Mouse (Mus musculus) liver, embryonic 13.5 days (tissue): Measurements from ENCODE around the gene Atl2. TPM values are rescaled to one million over a fixed set of nuclear protein-coding genes. Genes with fewer than 3 reads are reported as not detected.

Experiments
- ATAC-seq: fragments of 200-750 bp; cut with Nextera tagmentation; 2 replicates; pipeline ENCODE4 v1.8.0; 2017; ENCODE audit warnings: low read depth, mild to moderate bottlenecking, moderate number of reproducible peaks, moderate library complexity
- DNase-seq: peaks from one replicate; pipeline ENCODE4 v3.0.0; 2022
- H3K27ac ChIP-seq: fragments of 300-500 bp; sonication (generic); 2 replicates; pipeline ENCODE4 v1.5.1; 2015; ENCODE audit warnings: moderate library complexity, mild to moderate bottlenecking, inconsistent platforms
- H3K27me3 ChIP-seq: fragments of 300-500 bp; sonication (generic); 2 replicates; pipeline ENCODE4 v1.6.1; 2015; ENCODE audit warnings: mild to moderate bottlenecking, inconsistent platforms
- H3K36me3 ChIP-seq: fragments of 300-500 bp; sonication (generic); 2 replicates; pipeline ENCODE4 v1.6.1; 2015; ENCODE audit warnings: mild to moderate bottlenecking, inconsistent platforms
- H3K4me1 ChIP-seq: fragments of 300-500 bp; sonication (generic); replicated peaks from 2 replicates; pipeline ENCODE4 v1.6.1; 2015; ENCODE audit warnings: inconsistent platforms
- H3K4me2 ChIP-seq: fragments of 300-500 bp; sonication (generic); 2 replicates; pipeline ENCODE4 v1.6.1; 2015; ENCODE audit warnings: inconsistent platforms, mild to moderate bottlenecking, moderate library complexity
- H3K4me3 ChIP-seq: fragments of 300-500 bp; sonication (generic); replicated peaks from 2 replicates; pipeline ENCODE4 v1.5.1; 2015; ENCODE audit warnings: mild to moderate bottlenecking, inconsistent platforms
- H3K9ac ChIP-seq: fragments of 300-500 bp; sonication (generic); 2 replicates; pipeline ENCODE4 v1.6.1; 2015; ENCODE audit warnings: mild to moderate bottlenecking, inconsistent platforms
- H3K9me3 ChIP-seq: fragments of 300-500 bp; sonication (generic); replicated peaks from 2 replicates; pipeline ENCODE4 v1.6.1; 2016; ENCODE audit warnings: inconsistent platforms
- WGBS: fragments of 180-500 bp; shearing (Covaris S2); methylation state at CpG from one replicate; pipeline ENCODE4 v1.1.7; 2015; ENCODE audit not compliant: insufficient replicate concordance; 5-methylcytosine and 5-hydroxymethylcytosine counted together
- polyA plus RNA-seq: library from polyadenylated mRNA; unstranded; fragments of >200 nt; fragmentation: Nextera tagmentation; extraction: Ambion mirVana; gene quantifications from 2 replicates; pipeline ENCODE4 v1.2.1, GENCODE M21; 2015

The Atl2 gene
- polyA plus RNA-seq, 1 experiment from 2014 or later: 31.7 TPM

- Histone ChIP-seq H3K27me3 (no peaks in the 10 kb centered on the region), H3K9ac (no peak overlapping the region), H3K4me1 (no peaks in the 10 kb centered on the region), H3K27ac (no peak overlapping the region), H3K36me3 (no peaks in the 10 kb centered on the region), H3K9me3 (no peaks in the 10 kb centered on the region), H3K4me2 (no peak overlapping the region), H3K4me3 (no peak overlapping the region)
- WGBS: 63% methylated on average over 6 of the region's 6 CpGs
- ATAC-seq (no peak), DNase-seq (no peak)
Measured at GRCm38 (mm10) chr17:79816896-79817295, 79.0 kb downstream of the Atl2 start.

GRCm38 (mm10) chr17:79810421-79810820 lies 85.5 kb downstream of the Atl2 start:
- Histone ChIP-seq H3K27me3 (no peaks in the 10 kb centered on the region), H3K9me3 (no peaks in the 10 kb centered on the region), H3K4me1 (no peaks in the 10 kb centered on the region), H3K9ac (no peak overlapping the region), H3K36me3 (no peaks in the 10 kb centered on the region), H3K27ac (no peak overlapping the region), H3K4me3 (no peak overlapping the region), H3K4me2 (no peak overlapping the region)
- whole genome bisulfite sequencing: 73% methylated on average over 9 of the region's 9 CpGs
- ATAC-seq (no peak), DNase-seq (no peak)

GRCm38 (mm10) chr17:79809491-79810316 lies 86.2 kb downstream of the Atl2 start:
- H3K4me1 ChIP-seq: no peaks in the 10 kb centered on the region

GRCm38 (mm10) chr17:79807237-79807930 lies 88.5 kb downstream of the Atl2 start:
- H3K9me3 ChIP-seq: no peaks in the 10 kb centered on the region
- no peak overlapping the region for H3K9ac ChIP-seq
- no peak for DNase-seq
- H3K27me3 ChIP-seq: no peaks in the 10 kb centered on the region
- 74% methylated on average over 8 of the region's 8 CpGs for WGBS
- no peak overlapping the region for H3K4me3 ChIP-seq
- no peak for ATAC-seq
- H3K4me1 ChIP-seq: no peaks in the 10 kb centered on the region
- no peaks in the 10 kb centered on the region for H3K36me3 ChIP-seq
- H3K4me2 ChIP-seq: no peak overlapping the region
- H3K27ac ChIP-seq: no peak overlapping the region

More at GRCm38 (mm10) chr17:79809491-79810316, 86.2 kb downstream of the Atl2 start:
- Histone ChIP-seq H3K36me3 (no peaks in the 10 kb centered on the region), H3K9me3 (no peaks in the 10 kb centered on the region), H3K4me3 (no peak overlapping the region), H3K27me3 (no peaks in the 10 kb centered on the region), H3K4me2 (no peak overlapping the region), H3K9ac (no peak overlapping the region), H3K27ac (no peak overlapping the region)
- ATAC-seq (no peak), DNase-seq (no peak)
- 68% methylated on average over 23 of the region's 23 CpGs for WGBS

GRCm38 (mm10) chr17:79804747-79805146 lies 91.2 kb downstream of the Atl2 start:
- no peak for ATAC-seq

GRCm38 (mm10) chr17:79802056-79802455 lies 93.9 kb downstream of the Atl2 start:
- H3K27me3 ChIP-seq: no peaks in the 10 kb centered on the region
- H3K4me2 ChIP-seq: no peak overlapping the region
- no peak overlapping the region for H3K27ac ChIP-seq
- 71% methylated on average over 7 of the region's 7 CpGs for WGBS
- DNase-seq: no peak
- H3K9me3 ChIP-seq: no peaks in the 10 kb centered on the region
- no peaks in the 10 kb centered on the region for H3K4me1 ChIP-seq
- ATAC-seq: no peak
- H3K9ac ChIP-seq: no peak overlapping the region
- no peak overlapping the region for H3K4me3 ChIP-seq
- H3K36me3 ChIP-seq: no peaks in the 10 kb centered on the region

More at GRCm38 (mm10) chr17:79804747-79805146, 91.2 kb downstream of the Atl2 start:
- WGBS: 33% methylated on average over 2 of the region's 2 CpGs
- Histone ChIP-seq H3K9me3 (no peaks in the 10 kb centered on the region), H3K27ac (no peak overlapping the region), H3K36me3 (no peaks in the 10 kb centered on the region), H3K9ac (no peak overlapping the region), H3K4me1 (no peaks in the 10 kb centered on the region), H3K4me3 (no peak overlapping the region), H3K4me2 (no peak overlapping the region), H3K27me3 (no peaks in the 10 kb centered on the region)
- no peak for DNase-seq

GRCm38 (mm10) chr17:79798831-79799230 lies 97.1 kb downstream of the Atl2 start:
- no peak for DNase-seq
- Histone ChIP-seq H3K9ac (no peak overlapping the region), H3K27ac (no peak overlapping the region), H3K4me1 (no peaks in the 10 kb centered on the region), H3K36me3 (no peaks in the 10 kb centered on the region), H3K4me3 (no peak overlapping the region), H3K27me3 (no peaks in the 10 kb centered on the region), H3K9me3 (no peaks in the 10 kb centered on the region), H3K4me2 (no peak overlapping the region)
- ATAC-seq: no peak
- 81% methylated on average over 10 of the region's 10 CpGs for WGBS

Other genes starting within 250 kb of the Atl2 start
- 0.63 and 0.71 TPM in 2 replicates for gene Cyp1b1, start 181.1 kb downstream of the Atl2 start, polyA plus RNA-seq
- gene Hnrnpll, start 166.2 kb upstream of the Atl2 start, polyA plus RNA-seq: 25.0 and 32.0 TPM in 2 replicates
- 17.8 and 22.4 TPM in 2 replicates for gene Galm, start 231.3 kb upstream of the Atl2 start, polyA plus RNA-seq